Mouse (Mus musculus) lung, postnatal 0 days (tissue): Measurements from ENCODE around the gene Kdm3a.

ENCODE experiments used
- CTCF ChIP-seq: IDR thresholded peaks from 2 replicates; pipeline ENCODE4 v1.5.1; 2016; ENCODE audit warnings: antibody characterized with exemption, mild to moderate bottlenecking
- EP300 ChIP-seq: IDR thresholded peaks from 2 replicates; pipeline ENCODE4 v1.6.1; 2016; ENCODE audit warnings: antibody characterized with exemption, mild to moderate bottlenecking, control low read depth

- no peak for TF ChIP-seq CTCF
- TF ChIP-seq EP300: no peak
Observed at GRCm38 (mm10) chr6:71627325-71627724, 5.5 kb downstream of the Kdm3a start.
